Mouse (Mus musculus): ENCODE measurements around the gene Myh9.

DNA sequence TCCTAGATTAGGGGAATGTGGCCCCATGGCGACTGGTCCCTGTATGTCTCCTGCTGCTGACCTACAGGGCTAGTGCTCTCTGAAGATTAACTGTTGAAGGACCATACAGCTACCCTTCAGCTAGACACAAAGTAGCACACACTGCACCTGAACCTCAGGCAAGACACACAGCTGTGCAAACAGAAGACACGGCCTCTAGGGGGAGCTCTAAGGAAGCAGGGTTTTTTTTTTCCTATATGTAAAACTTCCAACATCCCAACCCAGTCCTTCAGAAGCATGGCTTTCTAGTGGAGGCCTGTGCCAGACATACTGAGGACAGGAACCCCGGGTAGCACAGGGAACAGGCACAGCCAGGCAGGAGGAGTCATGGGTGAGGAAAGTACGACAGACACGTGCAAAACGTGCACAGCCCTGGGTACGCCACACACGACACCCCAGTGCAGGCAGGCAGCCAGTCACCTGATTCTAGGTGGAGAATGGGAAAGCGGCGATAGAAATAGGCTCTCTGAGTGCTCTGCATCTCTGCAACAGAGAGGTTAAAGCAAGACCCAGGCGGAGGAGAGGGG lies 59.4 kb downstream of the Myh9 start:
- no peak for TF ChIP-seq POLR2A (IDR thresholded peaks at IDR 0.05; ENCODE audit: low read depth, low read length)
- TF ChIP-seq CTCF (conservative IDR thresholded peaks at IDR 0.05; ENCODE audit: insufficient read depth, insufficient read length, low read depth, low read length) = peak; percentile 56
